ENCODE assay signal across 26 mouse cellular contexts in genomic region chr4:10789141-10789540, GRCm38 (mm10).
DNase-seq lines count a peak whose midpoint lies in the region; TF ChIP-seq lines count a peak whose summit lies in the region.
"Had no signal": no experiment of that assay in that cellular context is flagged by ENCODE, and none has a peak within 500 bp of the region (broad histone marks: within the 10 kb centered on the region; RNA-seq: fewer than 3 reads in every experiment).

No protein-coding gene starts in this region.

- intact Hi-C loops in gastrocnemius, postnatal 14 days (cut with DNase I; ENCODE audit: low total_unique reads): no loop called here
- intact Hi-C loops in heart, adult 2 months (cut with DNase I): no loop called here
- intact Hi-C loops in heart, postnatal 14 days (cut with DNase I): no loop called here

- TF ChIP-seq CTCF in heart, adult 2 months (IDR thresholded peaks at IDR 0.05): no peak

- no peaks in the 10 kb centered on the region for H3K4me1 ChIP-seq in heart, adult 2 months (ENCODE audit: control insufficient read depth, insufficient read depth, low read length)
- H3K4me1 ChIP-seq: forebrain, embryonic 12.5 days; forebrain, embryonic 15.5 days; hindbrain, embryonic 10.5 days; hindbrain, embryonic 13.5 days; intestine, embryonic 15.5 days had no signal

- H3K4me3 ChIP-seq in heart, adult 2 months: no peak overlapping the region
- H3K4me3 ChIP-seq: embryonic facial prominence, embryonic 10.5 days; embryonic facial prominence, embryonic 13.5 days; erythroblast, embryonic 14.5 days; forebrain, embryonic 12.5 days; forebrain, embryonic 15.5 days; heart, embryonic 10.5 days; heart, embryonic 15.5 days; hindbrain, embryonic 10.5 days; hindbrain, embryonic 13.5 days; intestine, embryonic 15.5 days had no signal

- H3K27me3 ChIP-seq in heart, adult 2 months (ENCODE audit: control insufficient read depth, insufficient read depth, low read length): no peaks in the 10 kb centered on the region
- H3K27me3 ChIP-seq: embryonic facial prominence, embryonic 13.5 days; forebrain, embryonic 12.5 days; forebrain, embryonic 15.5 days; heart, embryonic 15.5 days; hindbrain, embryonic 13.5 days; intestine, embryonic 15.5 days had no signal

- H3K27ac ChIP-seq in heart, adult 2 months: peak overlapping the region; percentile 43
- H3K27ac ChIP-seq: embryonic facial prominence, embryonic 10.5 days; embryonic facial prominence, embryonic 13.5 days; forebrain, embryonic 12.5 days; forebrain, embryonic 15.5 days; heart, embryonic 10.5 days; heart, embryonic 15.5 days; hindbrain, embryonic 10.5 days; hindbrain, embryonic 13.5 days; intestine, embryonic 15.5 days had no signal

- no peaks in the 10 kb centered on the region for H3K36me3 ChIP-seq in heart, adult 2 months (ENCODE audit: control insufficient read depth, insufficient read depth, low read length)
- H3K36me3 ChIP-seq: embryonic facial prominence, embryonic 10.5 days; embryonic facial prominence, embryonic 13.5 days; forebrain, embryonic 12.5 days; forebrain, embryonic 15.5 days; heart, embryonic 10.5 days; heart, embryonic 15.5 days; hindbrain, embryonic 10.5 days; hindbrain, embryonic 13.5 days; intestine, embryonic 15.5 days had no signal

- no peak for TF ChIP-seq EP300 in heart, adult 2 months (IDR thresholded peaks at IDR 0.05; ENCODE audit: insufficient read depth, low read depth, low read length)

- no peak for TF ChIP-seq POLR2A in heart, adult 2 months (IDR thresholded peaks at IDR 0.05; ENCODE audit: insufficient read depth, low read depth, low read length)

- H3K9ac ChIP-seq in heart, adult 2 months (ENCODE audit: low read depth, low read length): no peak overlapping the region
- H3K9ac ChIP-seq: embryonic facial prominence, embryonic 13.5 days; forebrain, embryonic 12.5 days; forebrain, embryonic 15.5 days; heart, embryonic 15.5 days; hindbrain, embryonic 13.5 days; intestine, embryonic 15.5 days had no signal

- peak; percentile 10 for DNase-seq in gastrocnemius, adult 18-20 months (ENCODE audit: low spot score)
- no peak for DNase-seq in gastrocnemius, postnatal 14 days
- DNase-seq in heart, adult 2 months: peak in 1 of 2 experiments; percentile 24
- no peak for DNase-seq in heart, postnatal 14 days
- peak; percentile 14 for DNase-seq in ovary, adult 18-20 months (ENCODE audit: low spot score)
- no peak for DNase-seq in ovary, postnatal 10 days (ENCODE audit: low spot score)
- DNase-seq in brain, adult 2 months (ENCODE audit: low read depth, low spot score): peak; percentile 2
- DNase-seq in cerebellum, adult 9-10 months: no peak
- DNase-seq: adrenal gland, adult 8-10 months; adrenal gland, postnatal 25 days; cerebellum, adult 18-20 months; cerebellum, adult 9-11 months; cerebellum, postnatal 36 days; embryo, embryonic 11 days; gastrocnemius, postnatal 10 days; kidney, adult 11 months had no signal

- H3K79me2 ChIP-seq in heart, adult 2 months (replicated peaks; ENCODE audit: control insufficient read depth, insufficient read depth, low read length): no peaks in the 10 kb centered on the region

- WGBS in heart, adult 2 months: 39% methylated on average over 3 of the region's 3 CpGs

Comparison
In these comparisons a context has a peak if more than half of its experiments do, and no peak if none do; other contexts are left out.
1. DNase-seq: peak in gastrocnemius, adult 18-20 months (single experiment), ovary, adult 18-20 months (single experiment) and brain, adult 2 months (single experiment); none in gastrocnemius, postnatal 14 days (single experiment), heart, postnatal 14 days (0 of 2), ovary, postnatal 10 days (single experiment) and cerebellum, adult 9-10 months (single experiment).